Mouse (Mus musculus): ENCODE measurements around the gene Aldh1a3. TPM values are rescaled to one million over a fixed set of nuclear protein-coding genes. Genes with fewer than 3 reads are reported as not detected.
A peak's percentile ranks its signal among the peaks of the same experiment; 100 is the strongest.

Aldh1a3 gene
- polyA plus RNA-seq (2012; fragmentation: generic; extraction: Trizol), result 2.0 TPM

- peak within 1 kb of the TSS; percentile 6 for H3ac ChIP-seq (ENCODE audit: control insufficient read depth, insufficient read length)
- H3K27me3 ChIP-seq (ENCODE audit: control insufficient read depth, insufficient read depth, insufficient read length), result no peaks in the 10 kb centered on the region
- H3K4me3 ChIP-seq, result no peak within 1 kb of the TSS
- peak within 1 kb of the TSS; percentile 65 for H3K4me2 ChIP-seq (ENCODE audit: low read depth)
- H3K36me3 ChIP-seq (ENCODE audit: control insufficient read depth, insufficient read depth), result no peaks in the 10 kb centered on the region
- no peaks in the 10 kb centered on the region for H3K79me2 ChIP-seq (ENCODE audit: control insufficient read depth, insufficient read depth)
- no peak for TF ChIP-seq POLR2AphosphoS2 (IDR thresholded peaks at IDR 0.05; ENCODE audit: insufficient read length, low read depth)
These were observed at the start of gene Aldh1a3 for GRCm38 (mm10) chr7:66427437-66428161. Gene Aldh1a3, minus strand, starts transcription at chr7:66427517.

DNA sequence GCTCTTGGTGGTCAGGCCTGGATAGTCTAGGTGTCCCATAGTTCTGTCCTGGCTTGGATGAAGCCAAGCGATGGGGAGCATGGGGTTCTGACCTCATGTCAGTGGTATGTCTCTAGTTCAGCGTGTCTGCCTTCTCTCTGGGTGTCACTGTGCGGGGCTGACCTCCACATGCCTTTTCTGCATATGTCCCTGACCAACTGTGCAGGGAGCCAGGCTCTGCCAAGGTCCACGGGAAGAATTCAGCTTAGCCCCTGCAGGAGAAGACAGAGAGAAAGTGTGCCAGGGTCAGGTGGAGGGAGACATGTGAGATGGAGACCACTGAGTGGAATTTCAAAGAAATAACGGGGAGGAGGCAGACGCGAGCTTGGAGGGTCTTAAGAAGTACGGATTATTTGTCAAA, 49.0 kb upstream of the Aldh1a3 start:
- H3K36me3 ChIP-seq (ENCODE audit: control insufficient read depth, insufficient read depth), result no peaks in the 10 kb centered on the region
- no peak overlapping the region for H3ac ChIP-seq (ENCODE audit: control insufficient read depth, insufficient read length)

GRCm38 (mm10) chr7:66471641-66472216, 44.4 kb upstream of the Aldh1a3 start:
- TF ChIP-seq POLR2AphosphoS2 (IDR thresholded peaks at IDR 0.05; ENCODE audit: insufficient read length, low read depth), result no peak
- no peak for TF ChIP-seq MYOG (IDR thresholded peaks at IDR 0.05; ENCODE audit: control insufficient read depth in 1 of 3, insufficient read depth in 1 of 3, insufficient read length in 2 of 3, low read depth in 2 of 3)
- TF ChIP-seq USF1 (IDR thresholded peaks at IDR 0.05; ENCODE audit: low read depth), result no peak
- no peak for TF ChIP-seq SRF (IDR thresholded peaks at IDR 0.05; ENCODE audit: control insufficient read depth, insufficient read length, low read depth)
- TF ChIP-seq MYOD1 (IDR thresholded peaks at IDR 0.05; ENCODE audit: control insufficient read depth in 1 of 3, insufficient read length in 2 of 3, low read depth in 2 of 3), result no peak
- no peak for TF ChIP-seq TCF12 (IDR thresholded peaks at IDR 0.05; ENCODE audit: insufficient read depth, poor library complexity, severe bottlenecking)
- TF ChIP-seq POLR2A (IDR thresholded peaks at IDR 0.05; ENCODE audit: insufficient read length, low read depth), result no peak

More for the DNA sequence above, 49.0 kb upstream of the Aldh1a3 start:
- TF ChIP-seq MYOG (IDR thresholded peaks at IDR 0.05; ENCODE audit: control insufficient read depth in 1 of 3, insufficient read depth in 1 of 3, insufficient read length in 2 of 3, low read depth in 2 of 3) (peak in 1 of 3 experiments; percentile 14), CEBPB (IDR thresholded peaks at IDR 0.05; ENCODE audit: insufficient read depth, poor library complexity, severe bottlenecking) (no peak)
- H3K27me3 ChIP-seq (ENCODE audit: control insufficient read depth, insufficient read depth, insufficient read length), result no peaks in the 10 kb centered on the region
- no peaks in the 10 kb centered on the region for H3K79me2 ChIP-seq (ENCODE audit: control insufficient read depth, insufficient read depth)
- no peak overlapping the region for H3K4me2 ChIP-seq (ENCODE audit: low read depth)
- H3K4me3 ChIP-seq, result no peak overlapping the region

GRCm38 (mm10) chr7:66466641-66467040, 39.3 kb upstream of the Aldh1a3 start:
- no peaks in the 10 kb centered on the region for H3K27me3 ChIP-seq (ENCODE audit: control insufficient read depth, insufficient read depth, insufficient read length)
- no peaks in the 10 kb centered on the region for H3K36me3 ChIP-seq (ENCODE audit: control insufficient read depth, insufficient read depth)
- no peak overlapping the region for H3K4me3 ChIP-seq
- no peak overlapping the region for H3K4me2 ChIP-seq (ENCODE audit: low read depth)
- H3ac ChIP-seq (ENCODE audit: control insufficient read depth, insufficient read length), result no peak overlapping the region
- no peaks in the 10 kb centered on the region for H3K79me2 ChIP-seq (ENCODE audit: control insufficient read depth, insufficient read depth)
- TF ChIP-seq E2F4 (IDR thresholded peaks at IDR 0.05; ENCODE audit: insufficient read depth) (no peak), TCF3 (IDR thresholded peaks at IDR 0.05; ENCODE audit: insufficient read length, low read depth) (no peak), POLR2A (IDR thresholded peaks at IDR 0.05; ENCODE audit: insufficient read length, low read depth) (no peak), MAX (IDR thresholded peaks at IDR 0.05; ENCODE audit: low read depth) (no peak), POLR2AphosphoS2 (IDR thresholded peaks at IDR 0.05; ENCODE audit: insufficient read length, low read depth) (no peak), USF1 (IDR thresholded peaks at IDR 0.05; ENCODE audit: low read depth) (no peak), SRF (IDR thresholded peaks at IDR 0.05; ENCODE audit: control insufficient read depth, insufficient read length, low read depth) (no peak)

More at GRCm38 (mm10) chr7:66471641-66472216, 44.4 kb upstream of the Aldh1a3 start:
- Histone ChIP-seq H3K4me2 (ENCODE audit: low read depth) (no peak overlapping the region), H3K4me3 (no peak overlapping the region), H3ac (ENCODE audit: control insufficient read depth, insufficient read length) (no peak overlapping the region), H3K36me3 (ENCODE audit: control insufficient read depth, insufficient read depth) (no peaks in the 10 kb centered on the region), H3K27me3 (ENCODE audit: control insufficient read depth, insufficient read depth, insufficient read length) (no peaks in the 10 kb centered on the region), H3K79me2 (ENCODE audit: control insufficient read depth, insufficient read depth) (no peaks in the 10 kb centered on the region)

DNA sequence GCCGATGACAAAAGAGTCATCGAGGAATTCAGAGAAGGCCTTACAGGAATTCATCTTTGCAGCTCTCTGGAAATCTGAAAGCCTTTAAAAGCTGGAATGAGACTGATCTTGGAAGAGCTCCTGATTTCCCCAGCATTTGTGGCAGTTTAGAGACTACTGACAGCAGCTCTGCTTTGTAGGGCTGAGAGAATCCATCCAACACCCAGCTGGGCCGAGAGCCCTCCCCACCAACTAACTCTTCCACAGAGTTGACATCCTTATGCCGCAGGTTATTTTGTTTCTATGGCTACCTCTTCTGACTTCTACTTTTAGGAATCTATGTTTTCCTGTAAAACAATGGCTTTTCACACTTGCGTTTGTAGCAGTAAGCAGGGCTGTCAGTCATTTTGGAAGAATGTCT, 37.9 kb upstream of the Aldh1a3 start:
- TF ChIP-seq E2F4 (IDR thresholded peaks at IDR 0.05; ENCODE audit: insufficient read depth), result no peak
- TF ChIP-seq TCF3 (IDR thresholded peaks at IDR 0.05; ENCODE audit: insufficient read length, low read depth), result no peak
- no peak for TF ChIP-seq POLR2AphosphoS2 (IDR thresholded peaks at IDR 0.05; ENCODE audit: insufficient read length, low read depth)
- TF ChIP-seq SRF (IDR thresholded peaks at IDR 0.05; ENCODE audit: control insufficient read depth, insufficient read length, low read depth), result no peak
- no peak for TF ChIP-seq USF1 (IDR thresholded peaks at IDR 0.05; ENCODE audit: low read depth)
- TF ChIP-seq MAX (IDR thresholded peaks at IDR 0.05; ENCODE audit: low read depth), result no peak
- no peak for TF ChIP-seq MYOG (IDR thresholded peaks at IDR 0.05; ENCODE audit: control insufficient read depth in 1 of 3, insufficient read depth in 1 of 3, insufficient read length in 2 of 3, low read depth in 2 of 3)
- TF ChIP-seq TCF12 (IDR thresholded peaks at IDR 0.05; ENCODE audit: insufficient read depth, poor library complexity, severe bottlenecking), result no peak
- H3K27me3 ChIP-seq (ENCODE audit: control insufficient read depth, insufficient read depth, insufficient read length), result no peaks in the 10 kb centered on the region
- H3ac ChIP-seq (ENCODE audit: control insufficient read depth, insufficient read length), result no peak overlapping the region
- no peak overlapping the region for H3K4me2 ChIP-seq (ENCODE audit: low read depth)
- no peaks in the 10 kb centered on the region for H3K79me2 ChIP-seq (ENCODE audit: control insufficient read depth, insufficient read depth)
- H3K4me3 ChIP-seq, result no peak overlapping the region
- no peaks in the 10 kb centered on the region for H3K36me3 ChIP-seq (ENCODE audit: control insufficient read depth, insufficient read depth)

All from myocyte (in vitro differentiated cells).